Mouse (Mus musculus): ENCODE results near the gene Zbtb49.

DNA sequence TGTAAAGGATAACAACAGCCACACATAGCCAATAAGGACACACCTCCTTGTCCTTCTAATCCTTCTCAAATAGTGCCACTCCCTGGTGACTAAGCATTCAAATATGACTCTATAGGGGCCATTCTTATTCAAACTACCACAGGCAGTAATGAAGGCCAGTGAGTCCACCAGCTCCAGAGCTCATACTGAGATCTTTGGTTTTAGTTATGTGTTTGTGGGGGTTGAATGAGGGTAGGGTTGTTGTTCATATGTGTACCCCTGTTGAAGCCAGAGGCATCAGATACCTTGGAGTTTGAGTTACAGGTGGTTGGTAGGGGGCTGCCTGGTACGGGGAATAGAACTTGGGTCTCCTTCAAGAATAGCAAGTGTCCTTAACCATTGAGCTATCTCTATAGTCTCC is 36.3 kb upstream of the Zbtb49 start:
- TF ChIP-seq CTCF (IDR thresholded peaks at IDR 0.05; ENCODE audit: low read depth) (no peak), EP300 (IDR thresholded peaks at IDR 0.05; ENCODE audit: low read depth) (no peak)
